Mouse (Mus musculus): ENCODE data around the gene Tmem150b. TPM values are rescaled to one million over a fixed set of nuclear protein-coding genes. Genes with fewer than 3 reads are reported as not detected.

Gene Tmem150b
- polyA plus RNA-seq, 1 experiment from 2014 or later = not detected

- ATAC-seq = no peak
- DNase-seq (ENCODE audit: low spot score) = no peak
- Histone ChIP-seq H3K4me3 (ENCODE audit: low read depth, low read length) (no peak overlapping the region), H3K9me3 (replicated peaks; ENCODE audit: control insufficient read depth, low read length) (no peaks in the 10 kb centered on the region), H3K4me1 (ENCODE audit: control insufficient read depth, insufficient read depth, low read length) (peaks cover 9% of the 10 kb centered on the region), H3K36me3 (ENCODE audit: control insufficient read depth, insufficient read depth, low read length) (peaks cover 28% of the 10 kb centered on the region), H3K4me2 (ENCODE audit: low read length) (no peak overlapping the region), H3K9ac (ENCODE audit: low read length) (no peak overlapping the region), H3K27me3 (replicated peaks; ENCODE audit: control insufficient read depth, insufficient read depth, low read length) (no peaks in the 10 kb centered on the region), H3K27ac (ENCODE audit: low read depth, low read length) (no peak overlapping the region)
- 77% methylated on average over 9 of the region's 9 CpGs for WGBS
Observed at GRCm38 (mm10) chr7:4747156-4747899, 22.3 kb upstream of the Tmem150b start.

- Histone ChIP-seq H3K4me3 (ENCODE audit: low read depth, low read length) (no peak overlapping the region), H3K27ac (ENCODE audit: low read depth, low read length) (no peak overlapping the region), H3K36me3 (ENCODE audit: control insufficient read depth, insufficient read depth, low read length) (peaks cover 28% of the 10 kb centered on the region), H3K4me2 (ENCODE audit: low read length) (no peak overlapping the region), H3K9me3 (replicated peaks; ENCODE audit: control insufficient read depth, low read length) (no peaks in the 10 kb centered on the region), H3K4me1 (ENCODE audit: control insufficient read depth, insufficient read depth, low read length) (peaks cover 6% of the 10 kb centered on the region; the same call in 1 of the 2 replicates), H3K27me3 (replicated peaks; ENCODE audit: control insufficient read depth, insufficient read depth, low read length) (no peaks in the 10 kb centered on the region), H3K9ac (ENCODE audit: low read length) (no peak overlapping the region)
- ATAC-seq = no peak
- WGBS = 87% methylated on average over 22 of the region's 22 CpGs
- no peak for DNase-seq (ENCODE audit: low spot score)
Observed at GRCm38 (mm10) chr7:4746326-4746980, 21.4 kb upstream of the Tmem150b start.

- Histone ChIP-seq H3K4me2 (ENCODE audit: low read length) (no peak overlapping the region), H3K9ac (ENCODE audit: low read length) (no peak overlapping the region), H3K36me3 (ENCODE audit: control insufficient read depth, insufficient read depth, low read length) (peaks cover 28% of the 10 kb centered on the region), H3K27me3 (replicated peaks; ENCODE audit: control insufficient read depth, insufficient read depth, low read length) (no peaks in the 10 kb centered on the region), H3K4me1 (ENCODE audit: control insufficient read depth, insufficient read depth, low read length) (peaks cover 13% of the 10 kb centered on the region), H3K9me3 (replicated peaks; ENCODE audit: control insufficient read depth, low read length) (no peaks in the 10 kb centered on the region), H3K4me3 (ENCODE audit: low read depth, low read length) (no peak overlapping the region), H3K27ac (ENCODE audit: low read depth, low read length) (no peak overlapping the region)
- ATAC-seq (no peak), DNase-seq (ENCODE audit: low spot score) (no peak)
- 88% methylated on average over 6 of the region's 6 CpGs for WGBS
Observed at GRCm38 (mm10) chr7:4744886-4745285, 19.8 kb upstream of the Tmem150b start.

- WGBS = 71% methylated on average over 2 of the region's 2 CpGs
- Histone ChIP-seq H3K27me3 (replicated peaks; ENCODE audit: control insufficient read depth, insufficient read depth, low read length) (no peaks in the 10 kb centered on the region), H3K4me2 (ENCODE audit: low read length) (no peak overlapping the region)
Observed at GRCm38 (mm10) chr7:4743354-4743753, 18.3 kb upstream of the Tmem150b start.

GRCm38 (mm10) chr7:4742482-4742819 is 17.4 kb upstream of the Tmem150b start:
- ATAC-seq (no peak), DNase-seq (ENCODE audit: low spot score) (no peak)
- H3K27me3 ChIP-seq (replicated peaks; ENCODE audit: control insufficient read depth, insufficient read depth, low read length) = no peaks in the 10 kb centered on the region
- H3K27ac ChIP-seq (ENCODE audit: low read depth, low read length) = no peak overlapping the region
- H3K36me3 ChIP-seq (ENCODE audit: control insufficient read depth, insufficient read depth, low read length) = peaks cover 28% of the 10 kb centered on the region
- H3K4me2 ChIP-seq (ENCODE audit: low read length) = no peak overlapping the region
- peaks cover 21% of the 10 kb centered on the region for H3K4me1 ChIP-seq (ENCODE audit: control insufficient read depth, insufficient read depth, low read length)
- no peak overlapping the region for H3K9ac ChIP-seq (ENCODE audit: low read length)
- 84% methylated on average over 6 of the region's 6 CpGs for WGBS
- no peaks in the 10 kb centered on the region for H3K9me3 ChIP-seq (replicated peaks; ENCODE audit: control insufficient read depth, low read length)
- no peak overlapping the region for H3K4me3 ChIP-seq (ENCODE audit: low read depth, low read length)

More at GRCm38 (mm10) chr7:4743354-4743753, 18.3 kb upstream of the Tmem150b start:
- DNase-seq (ENCODE audit: low spot score) (no peak), ATAC-seq (no peak)
- no peak overlapping the region for H3K9ac ChIP-seq (ENCODE audit: low read length)
- no peaks in the 10 kb centered on the region for H3K9me3 ChIP-seq (replicated peaks; ENCODE audit: control insufficient read depth, low read length)
- H3K36me3 ChIP-seq (ENCODE audit: control insufficient read depth, insufficient read depth, low read length) = peaks cover 28% of the 10 kb centered on the region
- peaks cover 21% of the 10 kb centered on the region for H3K4me1 ChIP-seq (ENCODE audit: control insufficient read depth, insufficient read depth, low read length)
- no peak overlapping the region for H3K27ac ChIP-seq (ENCODE audit: low read depth, low read length)
- no peak overlapping the region for H3K4me3 ChIP-seq (ENCODE audit: low read depth, low read length)

GRCm38 (mm10) chr7:4741672-4742481 is 16.8 kb upstream of the Tmem150b start:
- H3K27ac ChIP-seq (ENCODE audit: low read depth, low read length) = no peak overlapping the region
- H3K4me1 ChIP-seq (ENCODE audit: control insufficient read depth, insufficient read depth, low read length) = peaks cover 21% of the 10 kb centered on the region
- DNase-seq (ENCODE audit: low spot score) (no peak), ATAC-seq (no peak)
- H3K9ac ChIP-seq (ENCODE audit: low read length) = no peak overlapping the region
- no peaks in the 10 kb centered on the region for H3K27me3 ChIP-seq (replicated peaks; ENCODE audit: control insufficient read depth, insufficient read depth, low read length)
- 80% methylated on average over 21 of the region's 21 CpGs for WGBS
- peak overlapping the region; percentile 68 for H3K4me2 ChIP-seq (ENCODE audit: low read length)
- no peaks in the 10 kb centered on the region for H3K9me3 ChIP-seq (replicated peaks; ENCODE audit: control insufficient read depth, low read length)
- peak overlapping the region; percentile 67 for H3K4me3 ChIP-seq (ENCODE audit: low read depth, low read length)
- H3K36me3 ChIP-seq (ENCODE audit: control insufficient read depth, insufficient read depth, low read length) = peaks cover 24% of the 10 kb centered on the region

GRCm38 (mm10) chr7:4741151-4741550 is 16.1 kb upstream of the Tmem150b start:
- Histone ChIP-seq H3K4me1 (ENCODE audit: control insufficient read depth, insufficient read depth, low read length) (peaks cover 21% of the 10 kb centered on the region), H3K36me3 (ENCODE audit: control insufficient read depth, insufficient read depth, low read length) (peaks cover 17% of the 10 kb centered on the region)

GRCm38 (mm10) chr7:4740309-4740727 is 15.3 kb upstream of the Tmem150b start:
- H3K4me2 ChIP-seq (ENCODE audit: low read length) = peak overlapping the region; percentile 68
- H3K27me3 ChIP-seq (replicated peaks; ENCODE audit: control insufficient read depth, insufficient read depth, low read length) = no peaks in the 10 kb centered on the region
- H3K27ac ChIP-seq (ENCODE audit: low read depth, low read length) = peak overlapping the region; percentile 91
- under 1% methylated on average over 12 of the region's 14 CpGs for WGBS
- H3K4me3 ChIP-seq (ENCODE audit: low read depth, low read length) = peak overlapping the region; percentile 67
- DNase-seq (ENCODE audit: low spot score) = no peak
- no peaks in the 10 kb centered on the region for H3K9me3 ChIP-seq (replicated peaks; ENCODE audit: control insufficient read depth, low read length)
- H3K9ac ChIP-seq (ENCODE audit: low read length) = peak overlapping the region; percentile 90
- peak; percentile 35; the same call in 1 of the 2 replicates for ATAC-seq
- peaks cover 8% of the 10 kb centered on the region for H3K36me3 ChIP-seq (ENCODE audit: control insufficient read depth, insufficient read depth, low read length)
- H3K4me1 ChIP-seq (ENCODE audit: control insufficient read depth, insufficient read depth, low read length) = peaks cover 21% of the 10 kb centered on the region

More at GRCm38 (mm10) chr7:4741151-4741550, 16.1 kb upstream of the Tmem150b start:
- no peaks in the 10 kb centered on the region for H3K27me3 ChIP-seq (replicated peaks; ENCODE audit: control insufficient read depth, insufficient read depth, low read length)
- no peaks in the 10 kb centered on the region for H3K9me3 ChIP-seq (replicated peaks; ENCODE audit: control insufficient read depth, low read length)
- DNase-seq (ENCODE audit: low spot score) (peak; percentile 42), ATAC-seq (no peak)
- WGBS = 3% methylated on average over 4 of the region's 4 CpGs
- peak overlapping the region; percentile 90 for H3K9ac ChIP-seq (ENCODE audit: low read length)
- H3K4me3 ChIP-seq (ENCODE audit: low read depth, low read length) = peak overlapping the region; percentile 67
- H3K27ac ChIP-seq (ENCODE audit: low read depth, low read length) = peak overlapping the region; percentile 91
- peak overlapping the region; percentile 68 for H3K4me2 ChIP-seq (ENCODE audit: low read length)
